Mouse (Mus musculus) forebrain, embryonic 12.5 days (tissue): ENCODE measurements around the gene Clrn3. TPM values are rescaled to one million over a fixed set of nuclear protein-coding genes. Genes with fewer than 3 reads are reported as not detected.
"Not testable (repeated sequence)": the region's sequence is repeated elsewhere in the genome, so short reads cannot be mapped to it uniquely, and the experiment has no call there.

Experiments
- ATAC-seq: fragments of 200-750 bp; cut with Nextera tagmentation; 2 replicates; pipeline ENCODE4 v1.8.0; 2017; ENCODE audit warnings: moderate TSS enrichment; ENCODE audit not compliant: low FRiP score
- H3K27ac ChIP-seq: fragments of 300-500 bp; sonication (generic); 2 replicates; pipeline ENCODE4 v1.5.1; 2016; ENCODE audit warnings: mild to moderate bottlenecking
- H3K27me3 ChIP-seq: fragments of 300-500 bp; sonication (generic); 2 replicates; pipeline ENCODE4 v1.6.1; 2016; ENCODE audit warnings: mild to moderate bottlenecking
- H3K36me3 ChIP-seq: fragments of 300-500 bp; sonication (generic); replicated peaks from 2 replicates; pipeline ENCODE4 v1.6.1; 2016; ENCODE audit warnings: mild to moderate bottlenecking
- H3K4me1 ChIP-seq: fragments of 300-500 bp; sonication (generic); 2 replicates; pipeline ENCODE4 v1.6.1; 2016
- H3K4me2 ChIP-seq: fragments of 300-500 bp; sonication (generic); 2 replicates; pipeline ENCODE4 v1.6.1; 2016; ENCODE audit warnings: mild to moderate bottlenecking, moderate library complexity
- H3K4me3 ChIP-seq: fragments of 300-500 bp; sonication (generic); replicated peaks from 2 replicates; pipeline ENCODE4 v1.5.1; 2016; ENCODE audit warnings: mild to moderate bottlenecking
- H3K9ac ChIP-seq: fragments of 300-500 bp; sonication (generic); 2 replicates; pipeline ENCODE4 v1.6.1; 2016; ENCODE audit warnings: mild to moderate bottlenecking
- H3K9me3 ChIP-seq: fragments of 300-500 bp; sonication (generic); 2 replicates; pipeline ENCODE4 v1.6.1; 2016
- WGBS: fragments of 180-500 bp; shearing (Covaris S2); methylation state at CpG from one replicate; pipeline ENCODE4 v1.1.7; 2016; 5-methylcytosine and 5-hydroxymethylcytosine counted together
- polyA plus RNA-seq: library from polyadenylated mRNA; unstranded; fragments of >200 nt; fragmentation: Nextera tagmentation; extraction: Ambion mirVana; gene quantifications from 2 replicates; pipeline ENCODE4 v1.2.1, GENCODE M21; 2016

Gene Clrn3
- polyA plus RNA-seq, 1 experiment from 2014 or later = not detected

DNA sequence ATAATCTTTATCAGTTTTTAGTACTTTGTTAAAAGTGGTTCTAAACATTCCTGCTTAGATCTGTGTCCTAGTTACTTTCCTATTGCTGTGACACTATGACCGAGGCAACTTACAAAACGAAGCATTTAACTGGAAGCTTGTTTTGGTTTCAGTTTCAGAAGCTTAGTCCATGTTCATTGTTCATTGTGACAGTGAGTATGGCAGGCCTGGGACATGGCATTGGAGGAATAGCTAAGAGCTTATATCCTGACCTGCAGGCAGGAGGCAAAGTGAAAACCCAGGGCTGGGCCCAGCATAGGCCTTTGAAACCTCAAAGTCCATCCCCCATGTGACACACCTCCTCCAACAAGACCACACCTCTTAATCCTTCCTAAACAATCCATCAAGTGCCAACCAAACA, 614 bp upstream of the Clrn3 start:
- Histone ChIP-seq H3K4me2 (no peak overlapping the region), H3K27me3 (no peaks in the 10 kb centered on the region), H3K4me1 (no peaks in the 10 kb centered on the region), H3K9ac (no peak overlapping the region), H3K4me3 (no peak overlapping the region), H3K27ac (no peak overlapping the region), H3K36me3 (no peaks in the 10 kb centered on the region), H3K9me3 (no peaks in the 10 kb centered on the region)
- WGBS = 89% methylated on average over 2 of the region's 2 CpGs
- ATAC-seq = no peak

DNA sequence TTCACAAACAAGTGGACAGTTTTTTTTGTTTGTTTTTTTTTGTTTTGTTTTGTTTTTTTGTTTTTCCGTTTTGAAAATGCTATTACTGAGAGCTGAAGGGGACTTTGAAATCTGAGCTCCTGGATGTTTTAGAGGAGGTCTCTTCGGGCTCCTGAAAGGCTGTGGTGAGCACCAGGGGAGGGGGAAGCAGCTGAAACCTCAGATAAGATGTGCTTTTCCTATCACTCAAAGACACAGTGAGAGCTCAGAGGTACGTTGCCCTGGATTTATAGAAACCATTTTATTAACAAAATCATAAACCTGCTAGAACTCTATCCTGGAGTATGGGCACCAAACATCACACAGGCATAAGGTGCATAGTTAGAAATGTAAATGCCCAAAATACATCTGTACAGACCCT, 1.3 kb downstream of the Clrn3 start:
- Histone ChIP-seq H3K4me3 (no peak overlapping the region), H3K27me3 (no peaks in the 10 kb centered on the region), H3K4me2 (no peak overlapping the region), H3K9me3 (no peaks in the 10 kb centered on the region), H3K27ac (no peak overlapping the region), H3K9ac (no peak overlapping the region), H3K4me1 (no peaks in the 10 kb centered on the region), H3K36me3 (no peaks in the 10 kb centered on the region)
- no peak for ATAC-seq
- WGBS = 70% methylated on average over 3 of the region's 3 CpGs

DNA sequence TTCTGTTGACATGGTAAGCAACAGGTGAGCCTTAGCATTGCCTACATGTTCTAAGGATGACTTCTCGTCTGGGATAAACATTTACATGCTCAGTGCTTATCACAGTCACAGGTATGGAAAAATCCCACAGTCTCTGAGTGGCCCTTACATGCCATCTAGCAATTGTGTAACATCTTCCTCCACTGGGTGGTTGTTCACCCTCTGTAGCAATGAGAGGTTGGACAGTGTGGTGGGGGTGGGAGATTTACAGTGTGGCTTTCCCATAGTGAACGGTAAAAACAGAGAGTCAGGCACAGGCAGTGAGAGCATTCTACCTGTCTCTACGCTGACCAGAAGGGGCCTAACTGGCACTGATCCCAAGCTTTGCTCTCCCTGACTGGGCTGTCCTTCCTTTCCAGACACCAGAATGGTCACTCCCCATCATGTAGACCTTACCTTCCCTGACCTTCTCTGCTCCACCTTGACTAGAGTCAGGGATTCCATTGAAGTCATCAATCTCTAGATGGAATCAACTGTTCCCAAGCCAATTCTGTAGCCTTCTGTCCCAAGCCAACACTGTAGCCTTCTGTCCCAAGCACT, 1.8 kb downstream of the Clrn3 start:
- no peaks in the 10 kb centered on the region for H3K9me3 ChIP-seq
- H3K4me3 ChIP-seq = no peak overlapping the region
- no peak for ATAC-seq
- H3K4me1 ChIP-seq = peaks cover 4% of the 10 kb centered on the region; the same call in 1 of the 2 replicates
- WGBS = 94% methylated on average over 3 of the region's 3 CpGs
- no peak overlapping the region for H3K4me2 ChIP-seq
- no peaks in the 10 kb centered on the region for H3K27me3 ChIP-seq
- no peaks in the 10 kb centered on the region for H3K36me3 ChIP-seq
- no peak overlapping the region for H3K9ac ChIP-seq
- H3K27ac ChIP-seq = no peak overlapping the region

DNA sequence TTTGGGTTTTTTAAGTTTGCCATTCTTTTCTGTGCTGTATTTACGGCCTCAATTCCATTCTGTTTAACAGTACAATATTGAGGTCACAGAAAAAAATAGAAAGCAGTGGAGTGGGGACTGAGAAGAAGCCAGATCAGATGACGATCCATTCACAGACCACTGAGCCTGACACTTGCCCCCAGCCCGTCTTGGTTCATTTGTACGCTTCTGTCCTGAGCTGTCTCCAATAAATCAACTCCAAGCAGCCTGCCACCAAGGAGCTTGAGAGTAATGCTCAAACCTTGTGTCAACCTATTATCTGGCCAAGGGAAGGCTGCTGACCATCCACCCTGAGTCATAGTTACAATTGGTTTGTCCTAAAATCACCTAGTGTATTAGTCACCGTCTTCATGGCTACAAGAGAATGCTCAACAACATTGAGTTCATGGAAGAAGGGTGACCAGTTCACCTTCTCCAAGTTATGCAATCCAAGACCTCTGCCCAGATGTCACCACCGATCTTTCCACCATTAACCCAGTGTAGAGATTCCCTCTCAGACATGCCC, 4.0 kb downstream of the Clrn3 start:
- Histone ChIP-seq H3K4me1 (peaks cover 5% of the 10 kb centered on the region; the same call in 1 of the 2 replicates), H3K9ac (no peak overlapping the region), H3K27me3 (no peaks in the 10 kb centered on the region), H3K9me3 (no peaks in the 10 kb centered on the region), H3K4me3 (no peak overlapping the region), H3K36me3 (no peaks in the 10 kb centered on the region), H3K4me2 (no peak overlapping the region), H3K27ac (no peak overlapping the region)
- WGBS = 82% methylated on average over 6 of the region's 6 CpGs
- ATAC-seq = no peak

DNA sequence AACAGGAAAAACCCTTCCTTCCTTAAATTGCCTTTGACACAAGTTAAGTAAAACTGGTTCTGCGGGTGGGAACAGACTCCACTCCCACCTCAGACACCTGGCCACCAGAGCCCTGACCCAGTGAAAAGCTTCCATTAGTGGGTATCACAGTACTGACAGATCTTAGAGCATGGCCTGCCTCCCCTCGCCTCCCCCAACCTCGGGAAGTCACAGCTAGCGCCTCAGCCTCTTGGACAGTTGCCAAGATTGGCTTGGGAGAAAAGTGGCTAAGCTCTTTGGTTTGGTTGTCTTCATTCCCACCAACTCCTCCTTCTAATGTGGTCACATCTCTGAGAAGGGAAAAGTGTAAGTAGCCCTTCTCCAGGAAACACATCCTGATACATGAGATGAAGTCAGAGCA, 4.5 kb downstream of the Clrn3 start:
- Histone ChIP-seq H3K4me2 (no peak overlapping the region), H3K27ac (no peak overlapping the region), H3K9me3 (no peaks in the 10 kb centered on the region), H3K4me3 (no peak overlapping the region), H3K36me3 (no peaks in the 10 kb centered on the region), H3K9ac (no peak overlapping the region), H3K4me1 (peaks cover 5% of the 10 kb centered on the region; the same call in 1 of the 2 replicates), H3K27me3 (no peaks in the 10 kb centered on the region)
- ATAC-seq = no peak
- 69% methylated on average over 4 of the region's 4 CpGs for WGBS

DNA sequence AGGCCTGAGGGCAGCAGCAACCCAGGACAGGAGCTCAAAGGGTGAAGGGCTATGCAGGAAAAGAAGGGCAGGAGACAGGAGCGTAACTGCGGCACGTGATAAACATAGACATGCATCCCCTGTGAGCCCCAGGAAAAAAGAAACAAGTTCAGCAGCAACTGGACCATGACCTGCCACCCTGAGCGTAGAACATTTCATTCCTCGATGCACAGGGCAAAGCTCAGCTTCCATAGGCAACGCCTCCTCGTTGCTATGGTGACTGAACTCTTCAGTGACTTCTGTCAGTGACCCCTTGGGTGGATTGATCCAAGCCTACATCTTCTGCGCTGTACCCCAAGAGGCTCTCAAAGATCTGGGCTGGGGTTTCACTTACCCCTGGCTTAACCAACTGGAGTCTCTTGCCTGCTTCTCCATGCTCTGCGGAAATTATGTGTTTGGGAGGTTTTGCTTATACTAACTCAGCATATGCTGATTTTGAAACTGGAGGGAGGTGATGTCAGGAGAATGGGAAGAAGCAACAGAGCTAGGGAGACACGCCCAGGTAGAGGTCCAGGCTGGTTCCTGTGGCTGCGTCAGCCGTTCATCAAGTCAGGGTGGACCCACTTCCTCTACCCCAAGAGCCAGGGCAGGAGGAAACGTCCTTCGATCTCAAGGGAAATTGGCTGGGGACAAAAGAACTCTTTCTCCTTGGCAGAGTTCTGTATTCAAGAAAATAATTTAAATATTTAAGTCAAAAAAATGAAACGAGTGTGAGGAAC, 6.5 kb downstream of the Clrn3 start:
- Histone ChIP-seq H3K27me3 (no peaks in the 10 kb centered on the region), H3K4me3 (no peak overlapping the region), H3K36me3 (no peaks in the 10 kb centered on the region), H3K4me2 (no peak overlapping the region), H3K27ac (no peak overlapping the region), H3K4me1 (peaks cover 5% of the 10 kb centered on the region; the same call in 1 of the 2 replicates), H3K9ac (no peak overlapping the region), H3K9me3 (no peaks in the 10 kb centered on the region)
- ATAC-seq = no peak
- WGBS = 74% methylated on average over 15 of the region's 15 CpGs

DNA sequence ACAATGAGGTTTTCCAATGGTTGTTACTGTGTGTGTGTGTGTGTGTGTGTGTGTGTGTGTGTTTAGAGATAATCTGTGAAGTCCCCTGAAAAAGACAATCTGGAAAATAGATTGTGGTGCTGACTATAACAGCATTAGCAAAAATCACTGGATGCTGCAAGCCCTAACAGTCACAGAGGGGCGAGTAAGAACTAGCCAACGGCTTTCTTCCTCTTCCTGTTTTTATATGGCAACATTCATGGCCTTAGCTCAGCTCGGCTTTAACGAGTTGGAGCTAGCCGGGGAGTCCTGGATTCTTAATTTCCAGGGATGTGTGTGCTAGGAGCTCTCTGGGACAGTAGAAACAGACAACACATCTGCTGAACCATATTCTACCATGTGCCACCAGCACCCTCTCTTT, 8.2 kb downstream of the Clrn3 start:
- 68% methylated on average over 5 of the region's 5 CpGs for WGBS
- H3K4me2 ChIP-seq = no peak overlapping the region
- no peak for ATAC-seq
- H3K9ac ChIP-seq = no peak overlapping the region
- H3K27ac ChIP-seq = no peak overlapping the region
- H3K4me3 ChIP-seq = no peak overlapping the region
- no peaks in the 10 kb centered on the region for H3K27me3 ChIP-seq
- H3K9me3 ChIP-seq = no peaks in the 10 kb centered on the region
- H3K36me3 ChIP-seq = no peaks in the 10 kb centered on the region
- peaks cover 5% of the 10 kb centered on the region; the same call in 1 of the 2 replicates for H3K4me1 ChIP-seq

DNA sequence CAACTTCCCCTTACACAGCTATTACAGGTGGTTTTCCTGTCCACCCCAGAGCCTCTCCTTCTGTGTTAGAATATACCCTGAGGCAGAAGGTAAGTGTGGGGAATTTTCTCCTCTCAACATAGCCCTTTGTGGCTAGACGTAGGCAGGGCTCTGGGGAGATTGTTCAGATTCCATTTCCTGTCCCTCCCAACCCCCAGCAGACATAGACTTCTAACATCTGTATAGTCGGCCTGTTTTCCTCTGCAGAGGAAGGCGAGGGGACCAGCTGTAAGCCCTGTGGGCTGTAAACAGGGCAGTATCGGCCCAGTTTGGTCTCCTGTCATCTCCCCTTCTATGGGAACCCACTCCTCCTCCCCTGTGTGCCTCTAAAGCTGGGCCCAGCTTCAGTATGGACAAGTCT, 11.3 kb downstream of the Clrn3 start:
- no peak overlapping the region for H3K27ac ChIP-seq
- no peak for ATAC-seq
- no peaks in the 10 kb centered on the region for H3K9me3 ChIP-seq
- H3K4me1 ChIP-seq = peaks cover 5% of the 10 kb centered on the region; the same call in 1 of the 2 replicates
- H3K4me3 ChIP-seq = no peak overlapping the region
- no peaks in the 10 kb centered on the region for H3K27me3 ChIP-seq
- H3K4me2 ChIP-seq = no peak overlapping the region
- H3K36me3 ChIP-seq = no peaks in the 10 kb centered on the region
- WGBS = 76% methylated on average over 4 of the region's 4 CpGs
- no peak overlapping the region for H3K9ac ChIP-seq

DNA sequence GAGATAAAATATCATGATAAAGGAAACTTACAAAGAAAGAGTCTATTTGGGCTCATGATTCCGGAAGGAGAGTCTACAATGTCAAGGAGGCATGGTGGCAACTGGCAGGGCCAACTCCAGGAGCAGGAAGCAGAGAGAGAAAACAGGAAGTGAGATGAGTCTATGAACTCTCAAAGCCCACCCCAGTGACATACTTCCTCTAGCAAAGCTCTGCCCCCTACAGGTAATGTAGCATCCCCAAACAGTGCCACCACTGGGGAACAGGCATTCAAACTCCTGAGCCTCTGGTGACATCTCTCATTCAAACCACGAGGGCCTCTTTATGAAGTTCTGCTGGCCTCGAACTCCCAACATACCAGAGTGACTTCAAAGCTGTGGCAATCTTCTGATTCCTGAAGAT, 16.7 kb downstream of the Clrn3 start:
- Histone ChIP-seq H3K9me3 (no peaks in the 10 kb centered on the region), H3K27me3 (no peaks in the 10 kb centered on the region), H3K27ac (no peak overlapping the region), H3K4me2 (no peak overlapping the region), H3K9ac (no peak overlapping the region), H3K4me1 (no peaks in the 10 kb centered on the region), H3K4me3 (no peak overlapping the region), H3K36me3 (no peaks in the 10 kb centered on the region)
- ATAC-seq = no peak
- 78% methylated on average over 3 of the region's 3 CpGs for WGBS

DNA sequence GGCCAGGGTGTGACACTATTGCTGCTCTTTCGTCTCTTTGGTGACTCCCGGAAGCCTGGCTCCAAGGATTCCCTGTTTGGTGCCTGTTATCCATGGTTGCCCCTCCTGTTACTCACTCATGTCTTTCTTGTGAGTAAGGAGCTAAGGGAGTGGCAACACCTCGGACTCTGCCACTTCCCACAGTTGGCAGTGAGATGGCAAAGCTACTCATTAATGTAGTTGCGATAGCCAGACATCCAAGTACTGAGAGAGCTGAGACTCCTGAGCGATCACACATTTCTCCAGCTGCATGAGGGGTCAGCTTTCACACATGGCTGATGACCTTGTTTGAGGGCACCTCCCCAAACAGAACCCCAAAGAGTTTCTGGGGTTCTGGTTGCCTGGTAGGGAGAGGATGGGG, 18.0 kb downstream of the Clrn3 start:
- Histone ChIP-seq H3K9ac (no peak overlapping the region), H3K27ac (no peak overlapping the region), H3K4me1 (no peaks in the 10 kb centered on the region), H3K4me2 (no peak overlapping the region), H3K27me3 (no peaks in the 10 kb centered on the region), H3K4me3 (no peak overlapping the region), H3K36me3 (no peaks in the 10 kb centered on the region), H3K9me3 (no peaks in the 10 kb centered on the region)
- ATAC-seq = no peak
- 88% methylated on average over 5 of the region's 5 CpGs for WGBS

DNA sequence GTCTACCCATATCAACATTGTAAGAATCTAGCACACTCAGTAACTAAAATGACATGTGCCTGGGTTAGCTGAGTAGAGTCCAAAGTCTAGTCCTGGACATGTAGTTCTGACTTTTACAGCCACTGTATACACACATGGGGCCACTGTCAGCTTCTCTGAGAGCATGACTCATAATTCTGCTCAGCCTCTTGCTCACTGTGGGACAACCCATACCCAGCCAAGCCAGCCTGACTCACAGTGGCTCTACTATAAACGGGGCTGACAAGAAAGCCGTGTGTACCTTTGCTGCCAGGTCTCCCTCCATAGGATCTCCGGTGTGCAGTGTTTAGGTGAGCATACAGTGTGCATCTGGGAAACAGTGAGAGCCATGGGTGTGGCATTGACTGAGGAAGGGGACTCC, 19.2 kb downstream of the Clrn3 start:
- H3K9ac ChIP-seq = no peak overlapping the region
- H3K4me1 ChIP-seq = no peaks in the 10 kb centered on the region
- no peak overlapping the region for H3K4me3 ChIP-seq
- H3K27me3 ChIP-seq = no peaks in the 10 kb centered on the region
- no peak overlapping the region for H3K4me2 ChIP-seq
- H3K36me3 ChIP-seq = no peaks in the 10 kb centered on the region
- no peak for ATAC-seq
- no peak overlapping the region for H3K27ac ChIP-seq
- WGBS = 89% methylated on average over 3 of the region's 3 CpGs
- no peaks in the 10 kb centered on the region for H3K9me3 ChIP-seq

DNA sequence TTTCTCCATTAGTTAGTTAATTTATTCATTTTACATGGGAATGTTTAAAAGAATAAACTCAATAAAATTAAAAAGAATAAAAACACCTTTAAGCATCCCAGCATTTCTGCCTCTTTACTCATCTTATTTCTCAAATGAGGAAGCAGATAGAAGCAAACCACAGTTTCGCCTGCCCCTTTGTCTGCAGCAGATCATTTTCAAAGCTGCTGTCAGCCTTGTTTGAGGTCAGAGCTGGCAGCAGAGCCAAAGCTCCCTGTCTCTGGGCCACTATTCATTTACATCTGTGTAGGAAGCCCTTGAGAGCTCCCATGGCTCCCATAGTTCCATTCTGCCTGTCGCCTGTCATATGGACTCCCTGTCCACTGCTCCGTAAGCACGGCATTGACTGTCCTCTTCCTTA, 19.9 kb downstream of the Clrn3 start:
- WGBS = 81% methylated on average over 4 of the region's 4 CpGs
- no peak overlapping the region for H3K4me2 ChIP-seq
- ATAC-seq = no peak
- H3K9ac ChIP-seq = no peak overlapping the region
- H3K4me1 ChIP-seq = no peaks in the 10 kb centered on the region
- no peaks in the 10 kb centered on the region for H3K9me3 ChIP-seq
- H3K27me3 ChIP-seq = no peaks in the 10 kb centered on the region
- no peak overlapping the region for H3K27ac ChIP-seq
- no peaks in the 10 kb centered on the region for H3K36me3 ChIP-seq
- H3K4me3 ChIP-seq = no peak overlapping the region

DNA sequence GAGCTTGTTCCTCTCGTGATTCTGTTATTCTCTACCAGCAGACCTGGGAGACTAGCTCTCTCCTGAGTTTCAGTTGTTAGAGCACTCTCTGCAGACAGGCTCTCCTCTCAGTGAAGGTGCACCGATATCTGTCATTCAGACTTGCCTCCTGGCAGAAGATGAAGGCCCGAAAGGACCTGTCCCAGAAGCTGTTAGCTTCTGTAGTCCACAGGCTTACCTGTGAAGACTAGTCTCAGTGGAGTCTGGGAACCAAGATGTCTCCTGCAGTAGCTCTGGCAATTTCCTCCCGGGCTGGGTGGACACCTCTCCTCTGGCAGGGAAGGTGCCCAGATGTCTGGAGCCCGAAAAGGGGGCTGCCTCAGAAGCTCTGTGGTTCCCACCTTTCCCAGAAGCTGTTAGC, 21.9 kb downstream of the Clrn3 start:
- not testable (repeated sequence) for H3K27me3 ChIP-seq, H3K9ac ChIP-seq, H3K36me3 ChIP-seq, H3K9me3 ChIP-seq, H3K4me3 ChIP-seq, H3K27ac ChIP-seq, H3K4me2 ChIP-seq, ATAC-seq, H3K4me1 ChIP-seq
- WGBS = 91% methylated on average over 5 of the region's 5 CpGs
